Mouse (Mus musculus): ENCODE results near the gene Cyp2d9. TPM values are rescaled to one million over a fixed set of nuclear protein-coding genes. Genes with fewer than 3 reads are reported as not detected.
"Not testable (repeated sequence)": the region's sequence is repeated elsewhere in the genome, so short reads cannot be mapped to it uniquely, and the experiment has no call there.

Cyp2d9 gene
- polyA plus RNA-seq (2015; fragmentation: Nextera tagmentation; extraction: Ambion mirVana), result not detected in 2 replicates

DNA sequence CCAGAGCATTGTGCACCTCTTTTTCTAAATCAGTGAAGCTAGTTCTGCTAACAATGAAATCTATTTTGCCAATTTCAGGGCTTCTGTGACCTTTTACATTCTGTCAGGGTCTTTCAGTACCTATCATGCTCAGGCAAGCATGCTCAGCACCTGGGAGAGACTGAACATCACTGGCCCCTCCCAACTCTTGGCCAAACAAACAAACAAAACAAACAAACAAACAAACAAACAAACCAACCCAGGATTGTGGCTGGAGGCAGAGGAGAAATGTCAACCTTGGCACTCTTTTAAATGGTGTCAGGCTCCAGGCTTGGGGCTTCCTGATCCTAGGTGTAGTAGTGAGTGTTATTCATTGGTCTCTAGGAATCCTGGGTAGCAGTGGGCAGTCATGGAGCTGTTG lies at the start of gene Cyp2d9:
TSS of gene Cyp2d9 (plus strand) at position 301 of the 400 bp plus-strand sequence.
- Histone ChIP-seq H3K4me3 (no peak within 1 kb of the TSS), H3K27ac (no peak within 1 kb of the TSS), H3K4me2 (no peak within 1 kb of the TSS), H3K36me3 (no peaks in the 10 kb centered on the region), H3K9me3 (replicated peaks) (peaks cover 9% of the 10 kb centered on the region), H3K27me3 (no peaks in the 10 kb centered on the region), H3K4me1 (replicated peaks) (no peaks in the 10 kb centered on the region), H3K9ac (no peak within 1 kb of the TSS)
- ATAC-seq (replicated peaks; ENCODE audit: insufficient number of reproducible peaks, insufficient read depth, low FRiP score, low read depth), result no peak

DNA sequence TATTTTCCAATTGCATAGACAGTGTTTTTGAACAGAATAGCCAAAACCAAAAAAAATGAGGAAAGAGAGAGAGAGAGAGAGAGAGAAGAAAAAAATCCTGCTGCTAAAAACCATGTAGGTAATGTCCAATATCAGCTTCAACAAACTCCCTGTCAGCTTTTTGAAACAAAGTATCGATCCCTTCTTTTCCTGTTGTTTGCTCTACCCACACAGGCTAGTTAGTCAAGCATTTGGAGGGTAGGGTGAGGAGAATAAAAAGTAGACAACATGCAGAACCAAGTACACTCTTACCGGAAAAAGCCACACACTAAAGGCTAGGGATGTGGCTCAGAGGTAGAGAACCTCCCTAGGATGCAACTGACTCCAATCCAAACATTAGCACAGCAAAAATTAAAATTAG lies 47.5 kb upstream of the Cyp2d9 start:
- Histone ChIP-seq H3K4me1 (replicated peaks) (peaks cover 5% of the 10 kb centered on the region; the same call in 1 of the 2 replicates), H3K9ac (no peak overlapping the region), H3K4me2 (no peak overlapping the region), H3K4me3 (no peak overlapping the region), H3K36me3 (no peaks in the 10 kb centered on the region), H3K27ac (no peak overlapping the region), H3K27me3 (no peaks in the 10 kb centered on the region), H3K9me3 (replicated peaks) (no peaks in the 10 kb centered on the region)
- ATAC-seq (replicated peaks; ENCODE audit: insufficient number of reproducible peaks, insufficient read depth, low FRiP score, low read depth), result no peak
- WGBS, result 89% methylated on average over 2 of the region's 2 CpGs

DNA sequence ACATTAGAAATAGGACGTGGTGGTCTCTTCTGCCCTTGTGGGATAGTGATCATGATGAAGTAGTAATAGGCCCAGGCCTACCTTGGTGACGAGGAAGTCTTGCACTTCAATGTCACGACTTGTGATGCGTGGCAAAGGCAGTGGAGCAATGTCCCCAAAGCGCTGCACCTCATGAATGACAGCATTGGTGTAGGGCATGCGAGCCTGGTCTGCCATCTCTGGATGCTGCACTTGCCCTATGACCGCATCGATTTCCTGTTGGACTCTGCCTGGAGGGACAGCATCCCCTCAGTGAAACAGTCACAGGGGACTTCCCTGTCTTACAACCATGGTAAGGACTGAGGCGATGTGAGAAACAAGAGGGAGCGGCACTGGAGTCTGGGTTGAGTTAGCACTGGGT lies 43.3 kb upstream of the Cyp2d9 start:
- not testable (repeated sequence) for H3K4me3 ChIP-seq; H3K27me3 ChIP-seq; ATAC-seq (replicated peaks; ENCODE audit: insufficient number of reproducible peaks, insufficient read depth, low FRiP score, low read depth); H3K9me3 ChIP-seq (replicated peaks); H3K4me1 ChIP-seq (replicated peaks); H3K4me2 ChIP-seq; H3K36me3 ChIP-seq; H3K9ac ChIP-seq; H3K27ac ChIP-seq
- WGBS, result 88% methylated on average over 10 of the region's 10 CpGs

DNA sequence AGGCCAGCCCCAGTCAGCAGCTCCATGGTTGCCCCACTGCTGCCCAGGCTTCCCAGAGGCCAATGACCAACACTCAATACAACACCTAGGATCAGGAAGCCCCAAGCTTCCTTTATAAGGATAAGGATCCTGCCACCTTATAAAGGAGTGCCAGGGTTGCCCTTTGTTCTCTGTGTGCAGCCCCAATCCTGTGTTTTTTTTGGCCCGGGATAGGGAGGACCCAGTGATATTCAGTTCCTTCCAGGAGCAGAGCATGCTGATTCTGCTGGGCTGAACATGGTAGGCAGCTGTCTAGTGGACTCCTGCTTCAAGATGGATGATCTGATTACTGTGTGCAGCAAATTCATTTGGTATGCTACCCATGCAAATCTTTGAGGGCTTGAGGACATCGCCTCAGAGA lies 39.3 kb upstream of the Cyp2d9 start, which contains the start of gene Cyp2d11:
TSS of gene Cyp2d11 (minus strand) at position 101 of the 400 bp plus-strand sequence.
- not testable (repeated sequence) for H3K27ac ChIP-seq; H3K9ac ChIP-seq; H3K9me3 ChIP-seq (replicated peaks); H3K27me3 ChIP-seq; ATAC-seq (replicated peaks; ENCODE audit: insufficient number of reproducible peaks, insufficient read depth, low FRiP score, low read depth); H3K4me3 ChIP-seq; H3K4me2 ChIP-seq; H3K36me3 ChIP-seq; H3K4me1 ChIP-seq (replicated peaks)
- 84% methylated on average over 2 of the region's 2 CpGs for WGBS

DNA sequence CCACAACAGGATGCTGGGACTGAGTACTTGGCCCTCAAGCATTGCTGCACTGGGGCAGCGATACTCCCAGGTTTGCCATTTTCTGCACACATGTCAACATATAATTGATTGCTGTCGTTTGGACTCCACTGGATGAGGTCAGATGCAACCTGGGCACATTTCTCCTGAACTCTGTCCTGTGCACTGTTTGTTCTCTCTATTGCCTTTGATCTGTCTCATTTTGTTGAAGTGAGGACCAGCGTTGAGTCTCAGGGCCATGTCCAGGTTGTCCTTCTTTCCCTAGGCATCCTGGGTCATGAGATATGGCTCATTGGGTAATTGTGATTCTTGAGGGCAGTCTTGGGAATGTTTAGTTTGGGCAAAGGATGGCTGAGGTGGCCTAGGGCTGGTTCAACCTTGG lies 37.3 kb upstream of the Cyp2d9 start:
- not testable (repeated sequence) for H3K9me3 ChIP-seq (replicated peaks); H3K4me1 ChIP-seq (replicated peaks); H3K27ac ChIP-seq; H3K36me3 ChIP-seq; ATAC-seq (replicated peaks; ENCODE audit: insufficient number of reproducible peaks, insufficient read depth, low FRiP score, low read depth); H3K4me2 ChIP-seq; H3K9ac ChIP-seq; H3K4me3 ChIP-seq; H3K27me3 ChIP-seq
- WGBS, result 77% methylated on average over 3 of the region's 3 CpGs

DNA sequence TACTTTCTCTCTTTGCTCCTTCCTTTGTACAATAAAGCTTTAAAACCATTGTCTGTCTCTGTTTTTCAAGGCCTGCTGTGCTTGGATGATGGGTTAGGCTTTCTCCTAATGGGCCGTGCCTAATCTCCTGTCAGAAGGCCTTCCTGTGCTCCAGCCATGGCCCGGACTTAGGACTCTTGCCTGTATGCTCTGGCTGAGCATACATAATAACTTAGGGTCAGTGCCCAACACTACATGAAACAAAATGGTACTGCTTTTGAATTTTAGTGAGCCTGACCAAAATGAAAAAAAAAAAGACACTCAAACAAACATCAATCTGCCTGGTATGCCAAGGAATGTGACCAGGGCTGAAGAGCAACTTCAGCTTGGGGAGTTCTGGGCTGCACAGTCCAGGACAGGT lies 31.7 kb upstream of the Cyp2d9 start:
- H3K4me3 ChIP-seq, result no peak overlapping the region
- no peaks in the 10 kb centered on the region for H3K4me1 ChIP-seq (replicated peaks)
- ATAC-seq (replicated peaks; ENCODE audit: insufficient number of reproducible peaks, insufficient read depth, low FRiP score, low read depth), result no peak
- H3K27ac ChIP-seq, result no peak overlapping the region
- H3K9ac ChIP-seq, result no peak overlapping the region
- no peak overlapping the region for H3K4me2 ChIP-seq
- H3K36me3 ChIP-seq, result no peaks in the 10 kb centered on the region
- WGBS, result 78% methylated on average over 2 of the region's 2 CpGs
- no peaks in the 10 kb centered on the region for H3K27me3 ChIP-seq
- no peaks in the 10 kb centered on the region for H3K9me3 ChIP-seq (replicated peaks)

DNA sequence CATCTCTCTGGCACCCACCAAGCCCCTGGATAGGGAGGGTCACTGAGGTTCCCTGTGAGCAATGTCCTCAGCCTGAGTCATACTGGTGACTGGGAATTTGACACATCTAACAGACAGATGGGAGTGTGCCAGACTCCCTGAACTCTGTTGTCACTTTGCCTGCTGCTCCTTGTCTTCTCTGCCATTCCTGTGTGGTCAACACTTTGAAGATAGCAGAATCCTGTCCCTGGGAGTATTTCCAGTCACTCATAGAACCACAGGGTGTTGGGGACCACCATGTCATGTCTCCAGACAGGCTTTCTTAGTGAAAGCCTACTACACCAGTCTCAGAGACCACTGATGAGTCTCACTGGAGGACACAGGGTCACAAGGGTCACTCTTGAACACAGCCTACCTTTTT lies 31.1 kb upstream of the Cyp2d9 start:
- no peak overlapping the region for H3K9ac ChIP-seq
- no peak for ATAC-seq (replicated peaks; ENCODE audit: insufficient number of reproducible peaks, insufficient read depth, low FRiP score, low read depth)
- no peaks in the 10 kb centered on the region for H3K27me3 ChIP-seq
- H3K4me3 ChIP-seq, result no peak overlapping the region
- H3K4me2 ChIP-seq, result no peak overlapping the region
- H3K4me1 ChIP-seq (replicated peaks), result no peaks in the 10 kb centered on the region
- no peak overlapping the region for H3K27ac ChIP-seq
- H3K9me3 ChIP-seq (replicated peaks), result no peaks in the 10 kb centered on the region
- H3K36me3 ChIP-seq, result no peaks in the 10 kb centered on the region

DNA sequence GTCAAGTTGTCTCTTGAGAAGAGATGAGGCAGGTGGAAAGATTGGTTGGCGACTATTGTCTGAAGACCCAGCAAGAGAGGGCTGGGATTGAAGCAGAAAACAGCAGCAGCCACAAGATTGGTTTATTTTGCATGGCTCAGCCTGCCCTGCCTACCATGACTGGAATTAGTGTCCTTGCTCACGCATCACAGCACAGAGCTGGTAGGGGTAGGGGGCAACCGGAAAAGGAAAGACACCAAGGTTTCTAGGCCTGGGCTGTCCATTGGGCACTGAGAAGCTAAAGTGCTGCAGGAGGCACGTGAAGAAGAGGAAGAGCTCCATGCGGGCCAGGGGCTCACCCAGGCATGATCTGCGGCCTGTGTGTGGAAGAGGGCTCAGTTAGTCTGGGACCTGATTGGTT lies 30.5 kb upstream of the Cyp2d9 start:
- ATAC-seq (replicated peaks; ENCODE audit: insufficient number of reproducible peaks, insufficient read depth, low FRiP score, low read depth), result no peak
- WGBS, result 86% methylated on average over 6 of the region's 6 CpGs

DNA sequence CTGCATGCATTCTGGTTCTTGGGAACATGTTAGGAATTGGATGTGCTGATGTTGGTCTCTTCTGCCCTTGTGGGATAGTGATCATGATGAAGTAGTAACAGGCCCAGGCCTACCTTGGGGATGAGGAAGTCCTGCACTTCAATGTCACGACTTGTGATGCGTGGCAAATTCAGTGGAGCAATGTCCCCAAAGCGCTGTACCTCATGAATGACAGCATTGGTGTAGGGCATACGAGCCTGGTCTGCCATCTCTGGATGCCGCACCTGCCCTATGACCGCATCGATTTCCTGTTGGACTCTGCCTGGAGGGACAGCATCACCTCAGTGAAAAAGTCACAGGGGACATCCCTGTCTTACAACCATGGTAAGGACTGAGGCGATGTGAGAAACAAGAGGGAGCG lies 29.6 kb upstream of the Cyp2d9 start:
- no peaks in the 10 kb centered on the region for H3K9me3 ChIP-seq (replicated peaks)
- H3K4me1 ChIP-seq (replicated peaks), result no peaks in the 10 kb centered on the region
- H3K4me2 ChIP-seq, result no peak overlapping the region
- H3K27ac ChIP-seq, result no peak overlapping the region
- WGBS, result 89% methylated on average over 9 of the region's 9 CpGs
- no peak overlapping the region for H3K4me3 ChIP-seq
- no peaks in the 10 kb centered on the region for H3K36me3 ChIP-seq
- no peaks in the 10 kb centered on the region for H3K27me3 ChIP-seq
- no peak overlapping the region for H3K9ac ChIP-seq
- ATAC-seq (replicated peaks; ENCODE audit: insufficient number of reproducible peaks, insufficient read depth, low FRiP score, low read depth), result no peak

More for the DNA sequence above, 30.5 kb upstream of the Cyp2d9 start:
- Histone ChIP-seq H3K27ac (no peak overlapping the region), H3K9me3 (replicated peaks) (no peaks in the 10 kb centered on the region), H3K4me2 (no peak overlapping the region), H3K9ac (no peak overlapping the region), H3K4me1 (replicated peaks) (no peaks in the 10 kb centered on the region), H3K36me3 (no peaks in the 10 kb centered on the region), H3K4me3 (no peak overlapping the region), H3K27me3 (no peaks in the 10 kb centered on the region)

DNA sequence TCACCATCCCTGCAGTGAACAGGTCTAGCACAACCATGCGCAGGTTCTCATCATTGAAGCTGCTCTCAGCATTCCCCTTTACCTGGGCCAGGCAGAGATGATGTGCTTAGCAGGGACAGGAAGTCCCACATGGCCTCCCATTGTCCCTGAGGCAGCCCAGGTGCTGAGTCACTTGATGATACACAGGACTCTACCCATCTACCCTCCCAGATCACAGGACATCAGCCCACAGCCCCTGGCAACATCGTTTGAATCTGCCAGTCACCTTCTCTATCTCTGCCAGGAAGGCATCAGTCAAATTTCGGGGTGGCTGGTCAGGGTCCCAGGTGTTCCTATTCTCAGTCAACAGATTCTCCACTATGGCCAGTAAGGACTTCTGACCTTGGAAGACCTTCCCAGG lies 29.1 kb upstream of the Cyp2d9 start:
- Histone ChIP-seq H3K4me2 (no peak overlapping the region), H3K9me3 (replicated peaks) (no peaks in the 10 kb centered on the region), H3K27ac (no peak overlapping the region), H3K4me1 (replicated peaks) (no peaks in the 10 kb centered on the region), H3K4me3 (no peak overlapping the region), H3K27me3 (no peaks in the 10 kb centered on the region), H3K36me3 (no peaks in the 10 kb centered on the region), H3K9ac (no peak overlapping the region)
- WGBS, result 69% methylated on average over 3 of the region's 3 CpGs
- ATAC-seq (replicated peaks; ENCODE audit: insufficient number of reproducible peaks, insufficient read depth, low FRiP score, low read depth), result no peak

DNA sequence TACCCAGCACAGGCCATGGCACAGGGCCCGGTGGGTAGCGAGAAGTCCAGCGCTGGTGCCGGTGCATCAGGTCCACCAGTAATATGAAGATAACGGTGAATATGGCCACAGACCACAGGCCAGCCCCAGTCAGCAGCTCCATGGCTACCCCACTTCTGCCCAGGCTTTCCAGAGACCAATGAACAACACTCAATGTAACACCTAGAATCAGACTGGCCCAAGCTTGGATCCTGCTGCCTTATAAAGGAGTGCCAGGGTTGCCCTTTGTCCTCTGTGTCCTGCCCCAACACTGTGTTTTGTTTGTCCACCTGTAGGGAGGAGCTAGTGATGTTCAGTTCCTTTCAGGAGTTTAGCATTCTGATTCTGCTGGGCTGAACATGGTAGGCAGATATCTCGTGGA lies 26.3 kb upstream of the Cyp2d9 start, which contains the start of gene Cyp2d10:
TSS of gene Cyp2d10 (minus strand) at position 215 of the 400 bp plus-strand sequence.
- WGBS, result 91% methylated on average over 6 of the region's 6 CpGs

DNA sequence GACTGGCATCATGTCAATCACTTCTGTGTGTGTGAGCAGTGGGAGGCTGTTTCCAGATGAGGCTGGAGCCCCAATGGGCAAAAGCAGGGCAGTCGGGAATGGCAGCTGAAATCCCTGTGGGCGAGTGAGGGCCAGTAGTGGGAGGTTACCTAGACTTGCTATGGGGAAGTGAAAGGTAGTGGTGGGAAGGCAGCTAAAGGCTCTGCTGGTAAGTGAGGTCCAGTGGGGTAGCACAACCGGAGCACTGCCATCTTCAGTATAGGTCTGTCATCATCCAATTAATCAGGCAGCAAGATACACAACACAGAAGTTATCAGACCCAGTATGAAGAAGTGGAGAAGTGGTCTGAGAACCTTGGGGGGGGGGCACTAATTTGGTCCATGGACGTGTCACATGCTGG lies 25.7 kb upstream of the Cyp2d9 start:
- H3K9ac ChIP-seq, result no peak overlapping the region

More for the DNA sequence above, 26.3 kb upstream of the Cyp2d9 start, which contains the start of gene Cyp2d10:
- Histone ChIP-seq H3K4me1 (replicated peaks) (no peaks in the 10 kb centered on the region), H3K9ac (no peak within 1 kb of the TSS), H3K27ac (no peak within 1 kb of the TSS), H3K9me3 (replicated peaks) (no peaks in the 10 kb centered on the region), H3K4me2 (no peak within 1 kb of the TSS), H3K27me3 (no peaks in the 10 kb centered on the region), H3K36me3 (no peaks in the 10 kb centered on the region), H3K4me3 (no peak within 1 kb of the TSS)
- no peak for ATAC-seq (replicated peaks; ENCODE audit: insufficient number of reproducible peaks, insufficient read depth, low FRiP score, low read depth)

More for the DNA sequence above, 25.7 kb upstream of the Cyp2d9 start:
- no peaks in the 10 kb centered on the region for H3K27me3 ChIP-seq
- no peak for ATAC-seq (replicated peaks; ENCODE audit: insufficient number of reproducible peaks, insufficient read depth, low FRiP score, low read depth)
- no peak overlapping the region for H3K4me2 ChIP-seq
- no peaks in the 10 kb centered on the region for H3K9me3 ChIP-seq (replicated peaks)
- H3K4me3 ChIP-seq, result no peak overlapping the region
- H3K27ac ChIP-seq, result no peak overlapping the region
- H3K36me3 ChIP-seq, result no peaks in the 10 kb centered on the region
- WGBS, result 75% methylated on average over 4 of the region's 4 CpGs
- no peaks in the 10 kb centered on the region for H3K4me1 ChIP-seq (replicated peaks)

All from heart, embryonic 15.5 days (tissue).